ENCODE assay signal across 16 mouse cellular contexts in genomic region chr4:153758781-153759180, GRCm38 (mm10).
DNase-seq lines count a peak whose midpoint lies in the region; ATAC-seq and TF ChIP-seq lines count a peak whose summit lies in the region.
"Had no signal": no experiment of that assay in that cellular context is flagged by ENCODE, and none has a peak within 500 bp of the region (broad histone marks: within the 10 kb centered on the region; RNA-seq: fewer than 3 reads in every experiment).

No protein-coding gene starts in this region.

- no peaks in the 10 kb centered on the region for H3K4me1 ChIP-seq in kidney, postnatal 0 days (replicated peaks; ENCODE audit: insufficient read depth, low read length)
- H3K4me1 ChIP-seq: embryonic facial prominence, embryonic 12.5 days; limb, embryonic 13.5 days; liver, embryonic 15.5 days; megakaryocyte, embryonic 14.5 days had no signal

- TF ChIP-seq CTCF in kidney, postnatal 0 days (IDR thresholded peaks at IDR 0.05; ENCODE audit: low read depth) = no peak

- H3K27me3 ChIP-seq in kidney, postnatal 0 days (ENCODE audit: insufficient read depth, low read length) = no peaks in the 10 kb centered on the region
- H3K27me3 ChIP-seq: embryonic facial prominence, embryonic 12.5 days; limb, embryonic 13.5 days; liver, embryonic 15.5 days; megakaryocyte, embryonic 14.5 days; Patski had no signal

- H3K4me3 ChIP-seq in kidney, postnatal 0 days (replicated peaks; ENCODE audit: low read depth, low read length) = no peak overlapping the region
- H3K4me3 ChIP-seq: embryonic facial prominence, embryonic 12.5 days; left cerebral cortex, adult 2 months; limb, embryonic 13.5 days; liver, embryonic 15.5 days had no signal

- no peak overlapping the region for H3K27ac ChIP-seq in kidney, postnatal 0 days
- H3K27ac ChIP-seq: embryonic facial prominence, embryonic 12.5 days; left cerebral cortex, adult 2 months; limb, embryonic 13.5 days; liver, embryonic 15.5 days had no signal

- no peaks in the 10 kb centered on the region for H3K9me3 ChIP-seq in kidney, postnatal 0 days (replicated peaks; ENCODE audit: low read length)
- H3K9me3 ChIP-seq: embryonic facial prominence, embryonic 12.5 days; limb, embryonic 13.5 days had no signal

- H3K9ac ChIP-seq in kidney, postnatal 0 days (ENCODE audit: low read depth, low read length) = no peak overlapping the region
- H3K9ac ChIP-seq: embryonic facial prominence, embryonic 12.5 days; limb, embryonic 13.5 days; liver, embryonic 15.5 days had no signal

- WGBS in kidney, postnatal 0 days = 15% methylated on average over 8 of the region's 8 CpGs

- H3K4me2 ChIP-seq in kidney, postnatal 0 days (ENCODE audit: low read length) = no peak overlapping the region
- H3K4me2 ChIP-seq: embryonic facial prominence, embryonic 12.5 days; limb, embryonic 13.5 days; liver, embryonic 15.5 days had no signal

- ATAC-seq in kidney, postnatal 0 days (replicated peaks; ENCODE audit: low FRiP score, low read depth) = no peak
- ATAC-seq: Patski had no signal

- intact Hi-C loops in gastrocnemius, postnatal 14 days (cut with DNase I; ENCODE audit: low total_unique reads) = no loop called here
- intact Hi-C loops in heart, postnatal 14 days (cut with DNase I) = no loop called here

- peak; percentile 43 for DNase-seq in gastrocnemius, postnatal 14 days
- DNase-seq in gastrocnemius, adult 18-20 months (ENCODE audit: low spot score) = no peak
- DNase-seq in kidney, postnatal 0 days (ENCODE audit: low spot score) = peak; percentile 61
- no peak for DNase-seq in kidney, adult 11 months
- peak; percentile 45 for DNase-seq in brain, adult 2 months (ENCODE audit: low read depth, low spot score)
- peak; percentile 43 to 51 for DNase-seq in heart, postnatal 14 days
- no peak for DNase-seq in spleen, adult 18-20 months
- DNase-seq in spleen, postnatal 4 days (ENCODE audit: low spot score in 2 of 2) = no peak
- DNase-seq: cerebellum, adult 11-12 months; lung, postnatal 10 days had no signal

- no peaks in the 10 kb centered on the region for H3K36me3 ChIP-seq in kidney, postnatal 0 days (ENCODE audit: insufficient read depth, low read length)
- H3K36me3 ChIP-seq: embryonic facial prominence, embryonic 12.5 days; limb, embryonic 13.5 days; liver, embryonic 15.5 days had no signal

Comparison
In these comparisons a context has a peak if more than half of its experiments do, and no peak if none do; other contexts are left out.
1. DNase-seq: peak in gastrocnemius, postnatal 14 days (single experiment), kidney, postnatal 0 days (single experiment), brain, adult 2 months (single experiment) and heart, postnatal 14 days (2 of 2); none in gastrocnemius, adult 18-20 months (single experiment), kidney, adult 11 months (single experiment), spleen, adult 18-20 months (0 of 2) and spleen, postnatal 4 days (0 of 2).